Mouse (Mus musculus) megakaryocyte, embryonic 14.5 days (primary cell): ENCODE data around the gene Pkig.

Experiments
- FLI1 ChIP-seq: IDR thresholded peaks from 2 replicates; pipeline ENCODE4 v1.6.1; 2012; ENCODE audit warnings: low read length, inconsistent platforms, mixed read lengths
- GATA1 ChIP-seq: IDR thresholded peaks from 3 replicates; pipeline ENCODE4 v1.6.1; 2012; ENCODE audit warnings: mixed read lengths, low read length, inconsistent platforms, borderline replicate concordance

DNA sequence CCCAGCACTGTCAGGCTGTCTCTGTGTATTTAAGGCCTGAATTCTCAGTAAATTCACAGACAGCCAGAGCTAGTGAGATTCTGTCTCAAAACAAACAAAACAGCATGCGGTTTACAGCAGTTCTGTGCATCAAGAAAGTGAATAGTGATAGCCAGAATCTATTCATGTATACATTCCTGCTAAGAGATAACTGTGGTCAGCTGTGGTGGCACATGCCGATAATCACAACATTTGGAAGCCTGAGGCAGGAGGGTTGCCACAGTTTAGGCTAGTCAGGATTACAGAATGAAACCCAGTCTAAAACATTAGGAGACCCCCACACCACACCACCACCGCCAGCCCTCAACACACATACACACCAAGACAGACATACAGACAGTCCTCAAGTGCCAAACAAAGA, 31.6 kb downstream of the Pkig start:
- TF ChIP-seq GATA1 (no peak), FLI1 (no peak)
